Mouse (Mus musculus): ENCODE measurements around the gene Ephx1. TPM values are rescaled to one million over a fixed set of nuclear protein-coding genes. Genes with fewer than 3 reads are reported as not detected.
"Not testable (repeated sequence)": the region's sequence is repeated elsewhere in the genome, so short reads cannot be mapped to it uniquely, and the experiment has no call there.

Gene Ephx1
- polyA plus RNA-seq, 1 experiment from 2014 or later: 16.9 TPM

DNA sequence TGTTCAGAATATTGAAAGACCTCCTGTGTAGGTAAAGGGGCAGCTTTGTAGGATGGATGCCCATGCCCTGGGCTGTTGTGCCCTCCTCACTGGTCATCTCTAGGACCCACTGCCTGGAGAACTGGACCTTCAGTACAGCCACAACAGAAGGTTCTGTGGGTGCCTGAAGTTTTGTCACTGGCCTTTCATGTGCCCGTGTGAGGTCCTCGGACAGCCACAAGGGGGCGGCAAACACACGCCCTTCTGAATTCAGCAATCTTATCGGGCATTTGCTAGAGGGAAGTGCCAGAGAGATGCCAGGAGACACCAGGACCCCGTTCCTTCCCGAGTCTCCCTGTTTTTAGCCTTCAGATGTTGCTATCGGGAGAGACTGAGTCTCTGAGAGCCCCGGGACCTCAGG lies 32.9 kb downstream of the Ephx1 start:
- Histone ChIP-seq H3K4me3 (replicated peaks; ENCODE audit: low read length) (no peak overlapping the region), H3K27me3 (ENCODE audit: control insufficient read depth, insufficient read depth, low read length) (no peaks in the 10 kb centered on the region), H3K4me2 (ENCODE audit: low read depth, low read length) (no peak overlapping the region), H3K9me3 (replicated peaks; ENCODE audit: control insufficient read depth, low read length) (no peaks in the 10 kb centered on the region), H3K4me1 (ENCODE audit: control insufficient read depth, insufficient read depth, low read length) (no peaks in the 10 kb centered on the region), H3K27ac (ENCODE audit: low read length) (no peak overlapping the region), H3K36me3 (ENCODE audit: control insufficient read depth, insufficient read depth, low read length) (no peaks in the 10 kb centered on the region), H3K9ac (ENCODE audit: low read length) (no peak overlapping the region)
- WGBS: 2% methylated on average over 9 of the region's 9 CpGs
- ATAC-seq (ENCODE audit: insufficient read depth, low FRiP score): peak; percentile 25; the same call in 1 of the 2 replicates

DNA sequence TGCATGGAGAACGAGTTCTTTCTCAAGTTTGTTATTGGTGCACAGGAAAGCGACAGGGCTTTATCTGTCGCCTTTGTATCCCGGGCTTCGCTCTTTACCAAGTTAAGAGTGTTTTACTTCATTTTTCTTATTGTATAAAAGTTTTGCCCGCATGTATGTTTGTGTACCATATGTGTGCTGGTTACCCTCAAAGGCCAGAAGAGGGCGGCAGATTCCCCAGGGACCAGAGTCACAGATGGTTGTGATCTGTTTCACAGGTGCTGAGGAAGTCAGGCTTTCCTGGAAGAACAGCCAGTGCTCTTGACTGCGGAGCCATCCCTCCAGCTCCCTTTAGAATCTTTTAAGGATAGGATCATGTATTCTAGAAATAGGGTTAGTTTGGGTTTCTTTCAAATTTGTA lies 34.0 kb downstream of the Ephx1 start:
- no peaks in the 10 kb centered on the region for H3K36me3 ChIP-seq (ENCODE audit: control insufficient read depth, insufficient read depth, low read length)
- no peak overlapping the region for H3K4me2 ChIP-seq (ENCODE audit: low read depth, low read length)
- no peaks in the 10 kb centered on the region for H3K27me3 ChIP-seq (ENCODE audit: control insufficient read depth, insufficient read depth, low read length)
- no peak for ATAC-seq (ENCODE audit: insufficient read depth, low FRiP score)
- H3K9ac ChIP-seq (ENCODE audit: low read length): no peak overlapping the region
- no peaks in the 10 kb centered on the region for H3K4me1 ChIP-seq (ENCODE audit: control insufficient read depth, insufficient read depth, low read length)
- H3K9me3 ChIP-seq (replicated peaks; ENCODE audit: control insufficient read depth, low read length): no peaks in the 10 kb centered on the region
- no peak overlapping the region for H3K27ac ChIP-seq (ENCODE audit: low read length)
- H3K4me3 ChIP-seq (replicated peaks; ENCODE audit: low read length): no peak overlapping the region
- WGBS: 91% methylated on average over 8 of the region's 8 CpGs

DNA sequence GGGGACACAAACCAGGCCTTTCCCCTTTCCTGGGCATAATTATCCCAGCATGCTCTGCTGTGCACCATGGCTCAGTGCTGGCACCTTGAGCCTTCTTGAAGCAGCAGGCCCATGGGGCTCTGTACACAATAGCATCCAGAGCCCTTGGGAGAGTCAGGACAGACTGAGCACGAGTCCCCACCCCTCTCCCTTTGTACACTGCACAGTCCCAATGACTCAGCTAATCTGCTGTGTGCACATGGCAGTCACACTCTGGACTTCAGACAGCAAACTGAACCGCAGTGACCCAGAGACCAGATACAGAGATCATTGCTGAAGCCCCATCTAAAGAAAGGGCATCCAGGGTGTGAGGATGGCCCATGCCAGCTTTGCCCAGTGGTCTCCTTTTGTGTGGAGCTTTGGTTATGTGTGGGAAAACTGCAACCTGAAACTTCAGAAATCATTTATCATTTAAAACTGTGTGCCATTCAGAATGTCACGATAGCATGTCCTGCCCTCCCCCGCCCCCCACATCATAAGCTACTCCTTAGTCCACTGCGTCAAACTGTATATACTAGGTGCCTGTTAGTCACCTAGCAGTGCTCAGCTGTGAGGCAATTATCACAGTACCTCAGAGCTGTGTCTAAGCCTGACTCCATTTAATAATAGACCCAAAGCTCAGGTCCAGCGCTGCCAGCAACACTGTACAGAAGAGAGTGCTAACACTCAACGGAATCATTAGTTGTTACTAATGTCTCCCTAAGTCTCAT lies 39.2 kb downstream of the Ephx1 start:
- H3K36me3 ChIP-seq (ENCODE audit: control insufficient read depth, insufficient read depth, low read length); H3K27me3 ChIP-seq (ENCODE audit: control insufficient read depth, insufficient read depth, low read length); H3K27ac ChIP-seq (ENCODE audit: low read length); H3K4me2 ChIP-seq (ENCODE audit: low read depth, low read length); H3K4me1 ChIP-seq (ENCODE audit: control insufficient read depth, insufficient read depth, low read length); H3K9me3 ChIP-seq (replicated peaks; ENCODE audit: control insufficient read depth, low read length); H3K4me3 ChIP-seq (replicated peaks; ENCODE audit: low read length); H3K9ac ChIP-seq (ENCODE audit: low read length): not testable (repeated sequence)
- peak; percentile 94 for ATAC-seq (ENCODE audit: insufficient read depth, low FRiP score)
- 68% methylated on average over 7 of the region's 7 CpGs for WGBS

DNA sequence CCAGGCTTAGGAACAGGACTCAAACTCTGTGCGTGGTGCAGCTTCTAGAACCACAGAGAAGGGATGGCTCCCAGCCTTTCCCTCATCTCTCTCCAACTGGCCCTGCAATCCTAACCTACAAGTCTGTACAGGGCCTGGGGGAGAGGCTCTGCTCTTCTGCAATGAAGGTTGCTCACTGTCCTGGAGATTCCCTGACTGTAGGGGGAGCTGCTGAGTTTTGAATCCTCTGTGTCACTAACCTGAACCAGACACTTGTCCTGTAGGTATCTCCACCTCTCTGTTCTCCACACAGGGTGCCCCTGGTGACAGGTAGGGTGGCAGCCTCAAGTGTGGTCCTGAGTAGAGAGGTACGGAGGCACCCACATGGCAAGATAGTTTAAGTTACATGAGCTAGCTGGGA lies 40.2 kb downstream of the Ephx1 start:
- ATAC-seq (ENCODE audit: insufficient read depth, low FRiP score): no peak
- Histone ChIP-seq H3K27ac (ENCODE audit: low read length) (no peak overlapping the region), H3K36me3 (ENCODE audit: control insufficient read depth, insufficient read depth, low read length) (no peaks in the 10 kb centered on the region), H3K4me1 (ENCODE audit: control insufficient read depth, insufficient read depth, low read length) (no peaks in the 10 kb centered on the region), H3K27me3 (ENCODE audit: control insufficient read depth, insufficient read depth, low read length) (no peaks in the 10 kb centered on the region), H3K9ac (ENCODE audit: low read length) (no peak overlapping the region), H3K9me3 (replicated peaks; ENCODE audit: control insufficient read depth, low read length) (no peaks in the 10 kb centered on the region), H3K4me3 (replicated peaks; ENCODE audit: low read length) (no peak overlapping the region), H3K4me2 (ENCODE audit: low read depth, low read length) (no peak overlapping the region)
- WGBS: 60% methylated on average over 2 of the region's 2 CpGs

DNA sequence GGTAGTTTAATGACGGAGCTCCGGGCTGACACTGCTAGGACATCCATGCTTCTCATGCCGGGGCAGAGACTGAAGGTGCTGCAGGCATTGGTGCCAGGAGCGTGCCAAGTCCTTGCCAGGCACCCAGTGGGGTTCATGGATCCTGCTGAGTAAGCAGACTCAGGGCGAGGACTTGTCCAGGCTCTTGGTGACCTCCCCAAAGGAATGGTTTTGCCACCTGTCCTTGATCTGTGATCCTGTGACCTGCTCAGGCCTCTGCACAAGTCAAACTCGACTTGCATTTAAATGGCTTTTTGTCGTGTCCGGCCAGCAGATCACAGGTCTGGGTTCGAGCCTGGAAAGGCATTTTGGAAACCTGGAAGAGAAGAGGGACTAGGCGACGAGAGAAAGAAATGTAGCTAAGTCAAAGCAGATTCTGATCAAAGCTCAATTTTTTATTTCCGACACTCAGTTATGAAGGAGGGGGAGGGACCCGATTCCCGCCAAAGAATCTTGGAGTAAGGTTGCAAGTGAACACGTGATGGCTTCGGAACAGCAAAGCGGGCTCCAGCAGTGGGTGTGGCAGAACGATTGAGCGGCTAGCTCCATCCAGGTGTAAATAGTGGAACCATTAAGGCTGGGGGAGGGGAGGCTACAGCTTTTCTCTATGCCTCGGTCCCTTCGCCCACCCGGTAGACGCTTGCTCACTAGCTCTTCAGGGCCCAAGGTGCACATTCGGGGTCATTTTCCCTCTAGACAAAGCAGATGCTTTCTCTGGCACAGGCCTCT lies 41.0 kb downstream of the Ephx1 start:
- Histone ChIP-seq H3K9ac (ENCODE audit: low read length) (no peak overlapping the region), H3K27me3 (ENCODE audit: control insufficient read depth, insufficient read depth, low read length) (no peaks in the 10 kb centered on the region), H3K36me3 (ENCODE audit: control insufficient read depth, insufficient read depth, low read length) (no peaks in the 10 kb centered on the region), H3K27ac (ENCODE audit: low read length) (no peak overlapping the region), H3K4me3 (replicated peaks; ENCODE audit: low read length) (no peak overlapping the region), H3K9me3 (replicated peaks; ENCODE audit: control insufficient read depth, low read length) (no peaks in the 10 kb centered on the region), H3K4me1 (ENCODE audit: control insufficient read depth, insufficient read depth, low read length) (no peaks in the 10 kb centered on the region), H3K4me2 (ENCODE audit: low read depth, low read length) (no peak overlapping the region)
- WGBS: 78% methylated on average over 22 of the region's 24 CpGs
- ATAC-seq (ENCODE audit: insufficient read depth, low FRiP score): no peak

DNA sequence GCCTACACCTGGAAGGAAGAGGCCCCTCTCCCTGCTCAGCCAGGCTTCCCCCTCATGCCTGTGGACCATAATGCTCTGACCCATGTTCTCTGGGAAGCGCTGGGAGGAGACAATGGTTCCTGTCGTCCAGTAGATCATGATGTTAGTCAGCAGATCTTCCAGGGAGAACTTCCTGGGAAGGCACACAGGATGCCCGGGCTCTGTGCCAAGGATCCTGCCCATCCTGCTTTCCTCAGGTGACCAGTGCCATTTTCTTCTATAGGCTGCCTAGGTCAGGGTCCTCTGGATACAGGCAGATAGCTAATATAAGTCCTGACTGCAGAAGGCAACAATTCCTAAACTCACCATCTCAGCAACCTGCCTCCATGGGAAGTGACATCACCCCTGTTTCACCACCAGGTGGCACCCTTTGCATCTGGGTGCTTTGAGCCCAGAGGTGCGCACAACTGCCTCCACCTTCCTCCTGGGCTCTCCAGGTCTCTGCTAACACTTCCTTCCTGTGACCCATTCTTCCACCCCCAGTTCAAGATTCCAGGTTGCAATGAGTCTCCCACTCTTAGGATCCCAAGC lies 44.5 kb downstream of the Ephx1 start:
- Histone ChIP-seq H3K36me3 (ENCODE audit: control insufficient read depth, insufficient read depth, low read length) (no peaks in the 10 kb centered on the region), H3K4me2 (ENCODE audit: low read depth, low read length) (no peak overlapping the region), H3K4me1 (ENCODE audit: control insufficient read depth, insufficient read depth, low read length) (no peaks in the 10 kb centered on the region), H3K9me3 (replicated peaks; ENCODE audit: control insufficient read depth, low read length) (no peaks in the 10 kb centered on the region), H3K4me3 (replicated peaks; ENCODE audit: low read length) (no peak overlapping the region), H3K27me3 (ENCODE audit: control insufficient read depth, insufficient read depth, low read length) (no peaks in the 10 kb centered on the region), H3K9ac (ENCODE audit: low read length) (no peak overlapping the region), H3K27ac (ENCODE audit: low read length) (no peak overlapping the region)
- ATAC-seq (ENCODE audit: insufficient read depth, low FRiP score): no peak
- WGBS: 69% methylated on average over 4 of the region's 4 CpGs

DNA sequence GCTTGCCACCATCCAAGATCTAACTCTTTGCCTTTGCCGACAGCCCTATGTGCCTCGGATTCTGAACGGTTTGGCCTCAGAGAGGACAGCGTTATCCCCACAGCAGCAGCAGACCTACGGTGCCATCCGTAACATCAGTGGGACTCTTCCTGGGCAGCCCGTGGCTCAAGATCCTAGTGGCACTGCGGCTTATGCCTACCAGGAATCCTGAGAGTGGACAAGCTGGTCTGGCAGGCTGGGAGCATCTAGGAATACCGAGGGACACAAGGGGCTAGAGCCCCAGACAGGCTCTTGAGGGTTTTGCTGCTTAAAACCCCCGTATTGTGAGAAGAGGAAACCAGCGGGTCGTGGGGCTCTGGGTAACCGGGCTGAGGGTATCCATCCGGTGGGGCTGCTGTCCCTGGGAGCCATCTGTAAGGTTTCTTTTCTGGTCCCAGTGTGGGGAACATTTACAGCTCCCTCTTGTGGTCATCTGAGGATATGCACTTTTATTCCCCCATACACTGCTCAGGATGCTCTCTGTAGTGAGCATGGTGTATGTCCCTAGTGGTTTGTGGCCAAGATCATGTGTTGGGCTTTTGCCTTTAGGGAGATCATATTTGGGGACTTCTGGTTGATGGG lies 46.5 kb downstream of the Ephx1 start:
- Histone ChIP-seq H3K4me2 (ENCODE audit: low read depth, low read length) (no peak overlapping the region), H3K9me3 (replicated peaks; ENCODE audit: control insufficient read depth, low read length) (no peaks in the 10 kb centered on the region), H3K27me3 (ENCODE audit: control insufficient read depth, insufficient read depth, low read length) (no peaks in the 10 kb centered on the region), H3K36me3 (ENCODE audit: control insufficient read depth, insufficient read depth, low read length) (no peaks in the 10 kb centered on the region), H3K27ac (ENCODE audit: low read length) (no peak overlapping the region), H3K4me3 (replicated peaks; ENCODE audit: low read length) (no peak overlapping the region), H3K9ac (ENCODE audit: low read length) (no peak overlapping the region), H3K4me1 (ENCODE audit: control insufficient read depth, insufficient read depth, low read length) (no peaks in the 10 kb centered on the region)
- ATAC-seq (ENCODE audit: insufficient read depth, low FRiP score): peak; percentile 70
- WGBS: 61% methylated on average over 14 of the region's 14 CpGs

DNA sequence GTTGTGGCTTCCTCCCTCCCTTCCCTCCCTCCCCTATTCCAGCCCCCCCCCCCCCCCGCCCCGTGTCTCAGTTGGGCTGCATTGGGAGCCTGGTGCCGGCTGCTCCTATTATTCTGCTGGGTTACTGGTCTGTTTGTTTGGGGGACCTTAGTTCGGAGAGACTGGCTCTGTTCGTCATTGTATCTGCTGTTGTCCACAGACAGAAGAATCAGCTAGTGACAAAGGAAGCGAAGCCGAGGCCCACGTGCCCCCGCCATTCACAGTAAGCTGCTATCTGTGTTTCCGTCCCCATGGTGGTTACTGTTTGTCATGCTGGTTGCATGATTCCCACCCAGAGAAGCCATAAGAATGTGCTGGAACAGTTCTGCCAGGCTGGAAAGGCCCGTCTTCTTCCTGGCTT lies 47.8 kb downstream of the Ephx1 start:
- ATAC-seq (ENCODE audit: insufficient read depth, low FRiP score): no peak
- H3K4me1 ChIP-seq (ENCODE audit: control insufficient read depth, insufficient read depth, low read length): no peaks in the 10 kb centered on the region
- H3K27ac ChIP-seq (ENCODE audit: low read length): no peak overlapping the region
- H3K4me2 ChIP-seq (ENCODE audit: low read depth, low read length): no peak overlapping the region
- no peaks in the 10 kb centered on the region for H3K9me3 ChIP-seq (replicated peaks; ENCODE audit: control insufficient read depth, low read length)
- no peaks in the 10 kb centered on the region for H3K27me3 ChIP-seq (ENCODE audit: control insufficient read depth, insufficient read depth, low read length)
- H3K4me3 ChIP-seq (replicated peaks; ENCODE audit: low read length): no peak overlapping the region
- 85% methylated on average over 9 of the region's 11 CpGs for WGBS
- no peaks in the 10 kb centered on the region for H3K36me3 ChIP-seq (ENCODE audit: control insufficient read depth, insufficient read depth, low read length)
- H3K9ac ChIP-seq (ENCODE audit: low read length): no peak overlapping the region

DNA sequence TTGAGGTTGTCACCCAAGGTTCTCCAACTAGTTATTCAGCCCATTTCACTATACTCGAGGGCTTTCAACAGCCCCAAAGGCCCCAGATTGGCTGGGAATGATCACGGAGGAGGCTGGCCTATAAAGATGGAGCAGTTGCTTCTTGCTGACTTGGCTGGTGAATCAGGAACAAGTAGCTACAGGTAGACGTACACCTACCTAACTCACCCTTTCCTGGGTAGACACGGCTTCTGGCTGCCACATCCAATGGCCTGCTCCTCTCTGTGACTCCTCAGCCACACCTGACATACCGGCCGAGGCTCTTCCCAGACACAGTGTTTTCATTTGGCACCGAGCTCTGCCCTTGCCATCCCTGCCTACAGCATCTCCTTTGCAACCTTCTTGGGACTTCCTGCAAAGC lies 53.4 kb downstream of the Ephx1 start:
- Histone ChIP-seq H3K4me2 (ENCODE audit: low read depth, low read length) (no peak overlapping the region), H3K27ac (ENCODE audit: low read length) (no peak overlapping the region), H3K36me3 (ENCODE audit: control insufficient read depth, insufficient read depth, low read length) (no peaks in the 10 kb centered on the region), H3K4me1 (ENCODE audit: control insufficient read depth, insufficient read depth, low read length) (no peaks in the 10 kb centered on the region), H3K27me3 (ENCODE audit: control insufficient read depth, insufficient read depth, low read length) (no peaks in the 10 kb centered on the region), H3K9me3 (replicated peaks; ENCODE audit: control insufficient read depth, low read length) (no peaks in the 10 kb centered on the region), H3K4me3 (replicated peaks; ENCODE audit: low read length) (no peak overlapping the region), H3K9ac (ENCODE audit: low read length) (no peak overlapping the region)
- 82% methylated on average over 7 of the region's 7 CpGs for WGBS
- ATAC-seq (ENCODE audit: insufficient read depth, low FRiP score): no peak

All from stomach, embryonic 16.5 days (tissue).